Mouse (Mus musculus) left cerebral cortex, adult 11 months (tissue): ENCODE measurements around the gene Myo1b.

Source experiments
- DNase-seq: peaks from one replicate; pipeline ENCODE4 v3.0.0; 2022; ENCODE audit warnings: low spot score

Myo1b gene

DNA sequence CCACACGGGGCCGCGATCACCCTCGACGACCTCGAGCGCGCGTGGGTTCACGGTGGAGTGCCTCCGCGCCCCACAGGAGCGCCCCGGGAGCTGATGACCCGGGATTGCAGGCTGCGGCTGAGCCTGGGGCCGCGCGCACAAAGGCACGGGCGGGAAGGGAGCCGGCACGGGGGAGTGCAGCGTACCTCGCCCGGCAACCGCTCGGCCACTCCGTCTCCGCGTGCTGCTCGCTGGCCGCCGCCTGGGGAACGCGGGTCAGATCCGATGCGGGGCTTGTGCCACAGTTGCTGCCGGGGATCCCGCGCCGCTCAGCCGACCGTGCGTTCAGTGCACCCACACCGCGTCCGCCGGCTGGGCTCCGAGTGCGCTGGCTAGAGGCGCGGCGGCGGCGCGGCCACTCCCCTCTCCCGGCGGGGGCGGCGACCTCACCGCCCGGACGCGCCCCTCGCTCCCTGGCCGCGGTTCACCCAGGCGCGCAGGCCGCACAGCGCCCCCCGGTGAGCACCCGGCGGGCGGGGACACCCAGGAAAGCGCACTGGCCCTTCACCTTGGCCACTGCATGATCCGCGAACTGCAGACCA is at the start of gene Myo1b:
TSS of gene Myo1b (minus strand) at position 496 of the 581 bp plus-strand sequence.
- no peak for DNase-seq

DNA sequence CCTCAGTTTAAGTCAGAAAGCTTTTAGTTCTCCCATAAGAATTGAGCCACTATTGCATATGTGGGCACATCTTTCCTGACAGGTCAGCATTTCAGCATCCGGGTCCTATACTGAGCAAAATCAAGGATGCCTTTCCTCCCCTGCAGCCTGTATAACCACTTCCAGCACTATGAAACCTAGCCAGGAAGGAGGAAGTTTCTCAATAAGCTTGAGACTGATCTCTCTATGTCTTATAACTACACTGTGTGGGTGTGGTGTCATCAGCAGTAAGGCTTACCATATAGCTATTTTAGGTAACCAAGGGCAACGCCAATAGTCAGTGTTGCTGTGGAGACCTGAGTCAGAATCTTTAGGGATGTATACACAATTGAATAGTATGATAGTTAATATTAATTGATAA is 48.8 kb upstream of the Myo1b start:
- no peak for DNase-seq

DNA sequence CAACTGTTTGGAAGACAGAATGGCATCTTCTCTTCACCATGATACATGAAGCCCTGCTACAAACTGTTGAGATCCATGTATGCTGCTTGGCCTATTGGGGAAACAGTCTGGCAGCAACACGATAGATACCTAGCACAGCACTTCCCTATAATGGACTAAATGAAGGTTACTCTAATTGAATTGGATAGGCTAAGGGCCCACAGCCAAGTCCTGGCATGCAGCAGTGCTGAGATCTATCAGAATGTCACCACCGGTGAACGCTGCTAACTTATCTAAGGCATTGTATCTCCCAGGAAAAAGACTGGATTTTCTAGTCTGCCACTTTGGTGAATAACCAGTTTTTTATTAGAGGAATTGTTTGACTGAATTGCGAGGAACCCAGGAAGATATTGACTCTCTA is 31.2 kb upstream of the Myo1b start:
- no peak for DNase-seq

DNA sequence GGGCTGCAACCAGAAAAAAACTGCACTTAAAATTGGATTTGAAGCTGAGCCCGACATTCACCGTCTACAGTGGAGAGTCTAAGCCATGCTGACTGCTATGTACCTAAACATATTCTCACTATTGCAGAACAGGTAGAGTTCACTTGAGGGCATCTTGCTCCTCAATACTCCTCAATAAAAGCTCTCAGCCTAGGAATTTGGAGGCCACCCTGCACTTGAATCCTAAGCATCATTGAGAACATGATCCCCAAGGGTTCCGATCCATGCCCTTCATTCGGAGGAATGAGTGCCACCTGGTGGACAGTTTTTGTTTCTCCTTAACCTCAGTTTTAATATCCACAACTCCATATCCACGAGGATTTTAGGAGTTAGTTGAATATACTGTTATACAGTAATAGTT is 28.9 kb upstream of the Myo1b start:
- no peak for DNase-seq

DNA sequence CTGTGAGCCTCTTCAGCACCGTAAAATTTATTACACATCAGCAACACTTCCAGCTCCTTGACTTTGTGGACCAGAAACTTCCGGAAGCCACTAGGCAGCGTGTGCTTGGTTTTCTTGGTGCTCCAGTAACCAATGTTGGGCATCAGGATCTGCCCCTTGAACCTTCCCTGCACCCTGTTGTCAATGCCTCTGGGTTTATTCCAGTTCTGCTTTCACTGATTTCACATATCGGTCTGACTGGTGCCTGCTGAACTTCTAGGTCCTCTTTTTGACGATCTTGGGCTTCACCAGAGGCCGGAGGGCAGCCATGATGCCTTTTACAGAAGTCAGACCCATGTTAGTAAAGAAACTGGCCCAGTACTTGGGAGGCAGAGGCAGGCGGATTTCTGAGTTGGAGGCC is 22.5 kb upstream of the Myo1b start:
- no peak for DNase-seq

DNA sequence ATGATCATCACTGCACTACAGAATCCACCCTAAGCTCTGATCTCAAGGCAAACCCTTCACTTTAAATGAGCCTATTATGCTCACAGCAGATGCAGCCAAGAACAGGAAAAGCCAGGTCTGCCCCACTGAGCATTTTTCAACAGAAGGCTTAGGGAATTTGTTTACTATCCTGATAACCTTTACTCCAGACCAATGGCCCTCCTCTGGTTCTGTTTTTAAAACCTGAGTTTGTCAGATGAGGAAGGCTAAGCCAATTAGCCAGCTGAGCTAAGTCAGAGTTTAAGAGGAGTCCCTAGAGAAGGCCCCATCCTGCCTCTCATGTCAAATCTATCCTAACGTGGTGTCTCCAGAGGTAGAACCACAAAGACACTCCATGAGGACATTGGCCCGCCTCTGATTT is 19.1 kb upstream of the Myo1b start:
- no peak for DNase-seq

DNA sequence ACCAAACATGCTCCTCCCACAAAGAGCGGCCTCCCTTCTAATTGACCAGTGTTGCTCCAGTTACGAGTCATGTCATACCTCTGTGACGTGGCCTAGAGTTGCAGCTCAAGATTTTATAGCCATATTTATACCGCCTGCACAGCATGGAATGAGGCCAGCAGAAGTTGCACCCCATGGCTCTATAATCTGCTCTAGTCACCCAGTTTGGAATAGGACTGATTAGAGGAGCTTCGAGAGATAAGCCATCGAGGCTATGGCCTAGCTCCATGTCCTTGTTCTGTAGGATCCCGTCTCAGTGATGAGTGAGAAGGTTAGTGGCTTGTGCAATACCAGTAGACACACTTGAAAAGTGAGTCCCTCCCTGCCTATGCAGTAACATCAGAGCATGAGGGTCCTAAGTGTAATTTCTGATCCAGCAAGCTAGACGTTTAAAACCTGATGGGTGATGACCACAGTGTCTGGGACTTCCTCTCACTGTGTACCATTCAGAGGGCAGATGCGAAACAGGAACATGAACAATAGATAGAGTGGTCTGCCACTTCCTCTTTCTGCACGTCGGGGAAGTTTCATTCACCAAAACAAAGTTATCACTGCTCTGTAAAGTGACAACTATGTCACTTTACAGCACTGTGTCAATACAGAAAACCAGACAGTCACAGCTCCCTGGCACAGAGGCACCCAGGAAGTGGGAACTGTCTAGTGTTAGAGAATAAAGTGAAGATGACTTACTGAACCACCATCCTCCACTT is 18.5 kb upstream of the Myo1b start:
- DNase-seq: no peak

DNA sequence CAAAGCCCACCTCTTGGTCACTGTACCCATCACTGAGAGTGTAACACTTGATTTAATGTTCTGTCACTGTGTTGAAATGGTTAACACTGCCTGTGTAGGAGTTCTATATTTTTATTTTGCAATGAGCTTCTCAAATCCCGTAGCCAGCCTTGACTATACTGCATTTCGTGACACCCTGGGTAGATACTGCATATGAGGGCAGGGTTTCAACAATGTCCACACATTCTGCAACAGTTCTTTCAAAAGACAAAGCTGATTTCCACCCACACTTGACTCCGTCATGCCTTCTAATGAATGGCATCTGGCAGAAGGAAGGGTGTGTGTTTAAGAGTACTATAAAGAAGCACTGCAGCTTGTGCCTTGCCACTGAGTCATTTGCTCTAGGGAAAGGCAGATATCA is 17.0 kb upstream of the Myo1b start:
- no peak for DNase-seq

DNA sequence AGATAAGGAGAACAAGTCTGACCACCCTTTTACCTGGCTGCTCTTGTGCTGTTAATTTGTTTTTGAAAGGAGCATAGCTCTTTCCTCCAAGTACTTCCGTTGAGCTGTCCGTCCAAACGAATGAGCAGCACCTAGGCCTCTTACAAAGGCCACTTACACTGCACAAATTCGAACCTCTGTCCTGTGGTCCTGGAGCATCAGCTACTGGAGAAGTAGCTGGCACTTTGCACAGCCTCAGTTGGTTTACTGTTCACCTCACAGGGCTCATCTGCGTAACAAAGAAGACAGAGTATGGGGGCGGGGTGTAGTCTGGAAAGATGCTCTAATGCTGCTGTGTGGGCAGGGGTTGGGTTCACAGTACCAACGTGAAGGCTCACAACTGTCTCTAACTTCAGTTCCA is 15.7 kb upstream of the Myo1b start:
- no peak for DNase-seq

DNA sequence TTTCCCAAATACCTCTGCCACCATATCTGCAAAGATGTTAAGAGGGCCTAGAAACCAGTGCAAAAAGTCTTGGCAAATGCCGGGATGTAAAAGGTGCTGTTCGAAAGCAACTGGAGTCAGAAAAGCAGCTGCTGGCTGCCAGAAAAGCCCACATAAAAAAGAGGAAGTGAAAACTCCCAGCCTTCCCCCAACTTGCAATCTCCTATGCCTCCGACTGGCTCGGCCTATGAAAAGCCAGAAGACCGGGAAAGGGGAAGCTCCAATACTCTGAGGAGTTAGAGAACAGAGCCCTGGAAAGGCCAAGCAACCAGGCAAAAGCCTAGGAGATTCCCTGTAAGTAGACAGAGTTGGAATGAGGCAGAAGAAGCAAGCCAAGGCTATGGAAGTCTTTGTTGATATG is 14.7 kb upstream of the Myo1b start:
- DNase-seq: no peak

DNA sequence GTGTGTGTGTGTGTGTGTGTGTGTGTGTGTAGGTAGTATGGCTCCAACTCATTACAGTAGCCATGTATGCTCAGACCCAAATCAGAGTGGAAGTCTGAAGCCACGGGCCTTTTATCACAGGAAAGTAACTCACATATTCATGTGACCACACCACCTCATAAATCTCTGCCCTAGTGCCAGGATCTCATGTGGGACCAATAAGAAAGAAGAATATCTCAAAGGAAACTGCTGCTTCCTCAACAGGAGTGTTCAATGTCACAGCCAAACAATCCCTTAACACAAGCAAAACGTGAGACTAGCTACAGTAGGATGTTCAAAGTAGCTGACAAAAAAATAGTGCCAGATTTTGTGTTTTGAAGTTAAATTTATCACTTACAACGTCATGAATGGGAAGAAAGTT is 13.7 kb upstream of the Myo1b start:
- DNase-seq: no peak

DNA sequence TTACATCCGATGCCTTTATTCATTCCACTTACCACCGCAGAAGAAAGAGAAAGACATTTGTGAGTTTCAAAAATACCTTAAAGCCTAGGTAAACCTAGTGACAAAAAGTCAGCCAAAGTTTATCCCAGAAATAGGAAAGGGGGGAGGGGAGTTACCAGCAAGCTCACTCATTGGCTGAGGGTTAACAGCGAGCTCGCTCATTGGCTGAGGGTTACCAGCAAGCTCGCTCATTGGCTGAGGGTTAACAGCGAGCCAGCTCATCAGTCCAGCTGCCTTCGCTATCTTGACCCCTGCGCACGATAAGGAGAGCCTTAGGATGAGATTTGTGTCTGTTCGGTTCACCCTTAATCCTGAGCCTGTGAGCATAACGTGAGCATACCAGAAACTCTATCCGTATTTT is 6.9 kb upstream of the Myo1b start:
- no peak for DNase-seq

DNA sequence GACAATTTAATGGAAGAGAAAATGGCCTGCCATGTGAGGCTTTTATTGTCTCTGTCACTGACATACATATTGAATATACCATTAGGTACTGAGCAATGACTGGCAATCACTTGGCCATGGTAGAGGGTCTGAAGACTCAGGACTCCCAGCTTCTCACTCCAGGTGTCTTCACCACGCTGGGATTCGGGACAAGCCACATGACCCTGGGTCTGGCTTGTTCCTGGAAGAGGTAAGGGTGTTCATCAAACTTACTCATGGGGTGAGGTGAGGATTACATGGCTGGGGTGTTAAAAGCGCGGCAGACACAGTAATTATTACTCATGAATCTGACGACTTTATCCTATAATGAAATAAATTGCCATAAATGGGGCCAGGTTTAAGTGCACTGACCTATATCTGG is 405 bp upstream of the Myo1b start:
- no peak for DNase-seq

DNA sequence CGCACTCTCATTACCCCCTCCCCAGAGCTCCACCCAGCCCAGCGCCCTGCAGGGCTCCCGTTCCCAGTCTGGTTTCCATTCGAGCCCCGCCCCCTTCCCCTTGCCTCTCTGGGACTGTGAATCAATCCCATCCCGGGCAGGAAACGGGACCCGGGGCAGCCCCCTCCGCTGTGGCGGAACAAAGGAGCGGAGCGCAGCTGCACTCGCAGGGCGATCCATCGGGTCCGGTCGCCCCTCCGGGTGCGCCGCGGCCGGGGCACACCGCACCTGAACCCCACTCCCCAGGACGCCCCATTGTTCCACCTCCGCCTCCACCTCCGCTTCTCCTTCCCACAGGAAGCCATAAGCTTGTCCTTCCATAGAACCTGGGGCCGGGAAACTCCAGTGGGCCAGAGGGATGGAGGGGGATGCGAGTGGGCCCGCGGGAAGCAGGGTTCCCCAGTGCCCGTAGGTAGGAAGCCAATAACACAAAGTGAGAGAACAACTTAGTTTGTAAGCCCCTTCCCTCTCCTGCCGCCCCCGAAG is 758 bp downstream of the Myo1b start:
- no peak for DNase-seq

DNA sequence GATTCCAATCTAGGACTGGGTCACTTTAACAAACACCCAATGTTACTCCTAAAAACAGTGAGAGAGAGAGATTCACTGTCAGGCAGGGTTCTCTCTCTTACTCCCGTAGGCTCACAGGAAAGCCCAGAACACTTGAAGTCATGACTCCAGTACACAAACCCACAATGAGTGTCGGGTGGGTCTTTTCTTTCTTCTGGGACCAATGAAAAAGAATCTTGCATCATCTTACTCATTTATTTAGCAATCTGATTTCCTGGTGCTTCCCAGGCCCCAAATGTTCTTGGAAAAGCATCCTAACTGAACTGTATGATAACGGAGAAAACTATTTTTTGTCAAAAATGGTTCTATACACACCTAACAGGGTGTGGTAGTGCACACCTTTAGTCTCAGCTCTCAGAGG is 1.8 kb downstream of the Myo1b start:
- DNase-seq: no peak

DNA sequence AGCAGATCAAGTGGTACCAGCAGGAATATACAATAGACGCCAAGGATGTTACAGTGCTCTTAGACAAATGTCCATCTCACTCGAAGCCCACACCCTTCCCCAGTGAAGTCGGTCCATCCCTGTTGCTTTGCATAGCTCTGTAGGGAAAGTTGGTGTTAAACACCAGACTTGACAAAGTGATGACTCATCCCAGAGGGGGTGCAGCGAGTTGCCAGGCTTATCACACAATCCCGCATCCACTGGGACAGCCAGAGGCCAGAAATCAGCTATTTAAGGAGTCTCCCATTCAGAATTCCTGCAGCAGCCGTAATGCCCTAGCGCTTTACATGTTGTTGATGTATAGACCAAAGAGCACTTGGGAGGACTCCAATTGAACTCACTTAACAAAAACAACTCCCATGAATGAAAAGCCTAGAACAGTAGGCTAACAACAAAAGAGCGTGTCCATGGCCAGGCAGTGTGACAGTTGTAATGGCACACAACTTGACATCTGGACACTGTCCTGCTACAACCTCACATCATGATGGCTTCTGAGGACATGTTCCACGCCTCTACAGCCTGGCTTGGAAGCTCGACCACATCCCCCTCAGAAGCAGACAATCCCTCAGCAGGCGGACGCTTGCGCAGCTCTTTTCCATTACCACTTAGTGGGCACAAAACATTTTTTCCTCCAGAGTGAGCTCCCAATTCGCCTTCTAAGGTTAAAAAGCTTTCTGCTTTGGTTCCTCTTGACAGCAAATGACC is 2.6 kb downstream of the Myo1b start:
- DNase-seq: no peak

DNA sequence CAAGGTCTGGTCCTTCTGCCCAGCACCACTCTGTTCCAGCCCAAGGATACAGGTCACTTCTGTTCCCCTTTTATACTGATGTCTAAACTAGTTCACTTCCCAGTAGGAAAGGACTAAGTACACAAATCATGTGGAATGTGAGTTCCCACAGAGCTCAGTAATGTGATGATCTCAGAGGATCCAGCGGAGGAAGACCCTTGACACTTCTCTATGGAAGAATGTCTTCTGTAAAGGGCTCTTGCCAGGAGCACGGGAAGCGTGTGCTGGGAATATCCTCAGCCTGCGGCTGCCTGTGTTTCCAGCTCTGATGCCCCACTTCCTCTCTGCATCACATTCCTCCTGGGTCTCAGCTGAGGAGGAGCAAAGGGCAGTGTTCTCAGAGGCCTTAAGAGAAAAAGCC is 4.5 kb downstream of the Myo1b start:
- no peak for DNase-seq

DNA sequence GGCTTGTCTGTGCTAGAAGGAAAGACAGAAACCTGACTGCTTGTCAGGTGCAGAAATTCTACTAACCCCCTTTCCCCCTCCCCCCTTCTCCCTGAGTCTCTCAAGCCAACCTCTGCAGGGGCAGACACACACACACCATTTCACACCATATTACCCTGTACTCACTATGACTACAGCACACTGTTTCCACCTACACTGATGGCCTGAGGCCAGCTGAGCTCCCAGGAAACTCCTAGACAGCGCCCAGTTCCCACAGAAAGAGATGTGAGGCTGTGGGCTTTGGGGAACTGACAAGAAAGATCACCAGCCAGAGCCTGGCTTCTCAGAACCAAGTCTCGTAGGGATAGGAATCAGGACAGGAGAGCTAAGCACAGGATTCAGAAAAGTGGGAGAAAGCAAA is 6.7 kb downstream of the Myo1b start:
- no peak for DNase-seq

DNA sequence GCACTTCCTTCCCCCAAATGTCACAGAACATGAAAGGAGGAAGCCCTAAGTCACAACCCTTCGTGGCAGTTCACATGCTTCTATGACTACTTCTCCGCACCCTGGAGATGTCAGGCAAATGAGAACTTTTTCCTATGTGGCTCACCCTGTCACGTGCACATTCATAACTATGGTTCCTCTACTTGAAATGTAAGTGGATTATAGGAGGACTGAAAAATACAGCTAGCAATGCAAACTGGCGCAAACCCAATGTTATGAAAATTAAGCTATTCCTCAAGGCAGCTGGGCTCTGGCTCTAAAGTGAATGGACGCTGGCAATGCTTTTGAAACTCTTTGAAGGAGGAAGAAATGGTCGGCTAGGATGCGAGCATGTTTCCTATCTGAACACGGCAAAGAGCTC is 8.1 kb downstream of the Myo1b start:
- DNase-seq: no peak

DNA sequence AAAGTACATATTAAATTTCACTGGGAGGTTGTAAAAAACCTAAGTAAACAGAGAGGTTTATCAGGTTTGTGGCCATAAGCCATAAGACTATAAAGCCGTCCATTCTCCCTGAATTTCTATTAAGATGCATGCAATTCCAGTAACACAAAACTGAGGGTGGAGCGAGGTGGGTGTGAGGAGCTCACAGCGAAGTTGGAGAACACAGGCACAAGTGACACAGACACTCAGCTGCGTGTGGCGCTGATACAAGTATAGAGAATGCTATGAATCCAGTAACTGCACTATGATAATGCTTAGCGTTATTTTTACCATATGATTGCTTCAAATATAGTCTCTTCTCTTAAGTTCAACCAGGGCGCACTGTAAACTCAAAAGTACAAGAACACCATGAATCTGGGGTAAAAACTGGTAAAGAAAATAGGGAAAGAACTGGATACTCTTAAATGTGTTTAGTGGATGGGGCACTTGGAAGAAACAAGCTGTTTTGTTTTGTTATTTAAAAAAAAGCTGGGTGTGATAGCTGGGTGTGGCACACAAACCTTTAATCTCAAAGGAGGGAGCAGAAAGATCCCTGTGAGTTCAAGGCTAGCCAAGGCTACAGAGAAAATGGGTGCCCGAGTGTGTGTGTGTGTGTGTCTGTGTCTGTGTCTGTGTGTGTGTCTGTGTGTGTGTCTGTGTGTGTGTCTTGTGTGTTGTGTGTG is 9.5 kb downstream of the Myo1b start:
- DNase-seq: no peak

DNA sequence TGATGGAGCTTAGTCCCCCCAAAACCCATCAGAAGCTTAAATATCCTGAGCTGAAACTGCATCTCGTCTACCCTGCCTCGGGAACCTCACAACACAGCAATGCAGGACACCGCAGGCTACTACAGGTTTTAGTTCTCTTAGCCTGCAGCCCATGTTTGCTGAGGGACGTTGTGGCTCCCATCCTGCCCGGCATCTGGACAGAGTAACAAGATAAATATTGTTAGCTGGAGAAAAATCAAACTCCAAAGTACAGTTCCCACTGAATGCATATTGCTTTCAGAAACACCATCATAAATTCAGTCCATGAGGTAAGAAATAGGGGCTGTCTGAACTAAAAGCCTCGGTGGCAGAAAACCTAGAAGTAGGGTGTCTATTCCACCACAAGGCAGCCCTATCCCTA is 10.8 kb downstream of the Myo1b start:
- DNase-seq: no peak

DNA sequence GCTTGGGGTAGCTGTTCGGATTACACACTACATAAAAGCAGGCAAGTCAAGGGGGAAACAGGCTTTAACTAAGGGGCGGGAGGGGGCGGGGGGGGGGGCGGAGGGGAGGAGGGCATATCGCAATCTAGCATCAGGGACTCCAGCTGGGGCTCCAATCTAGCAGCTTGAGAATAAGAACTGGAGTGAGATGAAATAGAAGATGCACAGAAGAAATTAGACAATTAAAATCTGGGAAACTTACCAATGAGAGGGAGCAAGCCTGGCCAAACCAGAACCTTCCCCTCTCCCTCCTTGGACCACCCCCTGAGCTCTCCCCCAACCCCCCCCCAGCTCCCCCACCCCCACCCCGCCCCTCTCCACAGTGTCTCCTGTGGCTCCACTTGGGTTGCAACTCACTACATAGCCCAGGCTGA is 18.7 kb downstream of the Myo1b start:
- DNase-seq: no peak

DNA sequence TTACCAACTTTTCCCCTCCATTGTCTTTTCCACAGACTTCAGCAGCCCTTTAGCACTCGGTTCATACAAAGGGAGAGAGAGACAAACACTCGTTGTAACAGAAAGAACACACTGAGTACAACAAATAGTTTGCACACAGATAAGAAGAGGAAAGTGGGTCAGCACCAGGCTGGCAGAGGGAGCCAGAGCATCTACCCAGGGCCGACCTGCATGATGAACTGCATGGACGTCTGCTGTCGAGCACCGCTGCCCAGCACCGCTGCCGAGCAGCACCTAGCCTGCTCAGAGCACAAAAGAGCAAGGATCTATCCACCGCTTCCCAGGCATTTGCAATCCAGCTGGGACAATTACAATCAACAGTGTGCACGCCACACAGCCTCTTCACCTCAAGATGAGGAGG is 19.9 kb downstream of the Myo1b start:
- DNase-seq: no peak
